Mouse (Mus musculus) right cerebral cortex, postnatal 36 days (tissue): ENCODE measurements at regions not wholly inside any gene's neighbourhood (a gene's known extent, or its start where the extent isn't known, plus 50 kb on each side); places are given as distances from the start of the nearest gene placed in this dataset.

Source experiments
- DNase-seq, 2 experiments: peaks; one replicate each; pipeline ENCODE4 v3.0.0; 2022; ENCODE audit warnings: low spot score in 2 of 2, mixed read lengths in 1 of 2

DNA sequence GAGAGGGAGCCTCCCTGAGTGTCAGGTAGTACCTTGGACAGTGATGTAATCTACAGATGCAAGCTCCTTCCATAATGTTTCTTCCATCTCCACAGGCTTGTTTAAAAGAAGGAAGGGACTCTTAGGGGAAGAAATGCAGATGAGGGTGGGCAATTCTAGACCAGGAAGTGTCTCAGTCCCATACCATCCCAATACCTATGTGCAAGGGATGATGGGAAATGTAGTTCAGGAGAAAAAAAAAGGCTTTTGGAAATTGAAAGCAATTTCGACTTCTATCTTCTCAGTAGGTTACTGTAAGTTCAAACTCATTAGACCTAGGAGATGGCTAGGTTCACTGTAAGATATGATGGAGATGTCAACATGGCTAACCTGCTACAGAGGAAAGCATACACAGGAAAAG lies 68.3 kb downstream of the Cd83 start:
- no peak for DNase-seq

DNA sequence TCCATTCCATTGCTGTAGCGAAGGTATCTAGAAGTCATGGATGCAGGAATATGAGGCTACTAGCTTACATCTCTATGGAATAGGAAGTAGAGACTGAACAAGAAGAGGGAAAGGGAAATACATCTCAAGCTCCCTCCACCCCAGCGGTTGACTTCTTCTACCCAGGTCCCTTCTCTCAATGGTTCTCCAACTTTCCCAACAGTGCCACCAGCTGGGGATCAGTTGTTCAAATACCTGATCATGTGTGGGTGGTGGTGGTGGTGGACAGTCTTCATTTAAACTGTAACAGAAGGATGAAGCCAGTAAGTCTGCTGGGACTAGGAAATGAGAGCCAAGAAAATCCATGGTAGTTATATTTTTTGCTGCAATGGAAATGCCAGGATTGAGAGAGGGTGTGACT lies 70.4 kb downstream of the Cd83 start:
- no peak for DNase-seq

DNA sequence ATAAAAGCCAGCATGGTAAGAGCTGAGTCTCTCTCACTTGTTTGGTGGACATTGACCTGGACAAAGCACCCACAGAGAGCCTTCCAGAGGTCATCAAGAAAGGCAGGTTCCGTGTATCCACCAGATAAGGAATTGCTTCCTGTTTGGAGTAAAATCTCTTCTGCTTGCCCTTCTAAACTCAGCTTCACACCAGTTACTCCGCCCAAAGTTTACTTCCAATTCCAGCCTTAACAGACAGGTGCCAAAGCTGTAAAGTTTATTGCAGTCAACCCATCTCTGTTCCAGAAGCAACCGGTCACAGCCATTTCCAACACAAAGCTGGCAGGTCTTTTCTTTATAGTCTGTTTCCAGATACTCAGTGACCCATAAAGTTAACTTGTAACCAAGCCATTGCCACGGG lies 76.4 kb downstream of the Cd83 start:
- DNase-seq = no peak

DNA sequence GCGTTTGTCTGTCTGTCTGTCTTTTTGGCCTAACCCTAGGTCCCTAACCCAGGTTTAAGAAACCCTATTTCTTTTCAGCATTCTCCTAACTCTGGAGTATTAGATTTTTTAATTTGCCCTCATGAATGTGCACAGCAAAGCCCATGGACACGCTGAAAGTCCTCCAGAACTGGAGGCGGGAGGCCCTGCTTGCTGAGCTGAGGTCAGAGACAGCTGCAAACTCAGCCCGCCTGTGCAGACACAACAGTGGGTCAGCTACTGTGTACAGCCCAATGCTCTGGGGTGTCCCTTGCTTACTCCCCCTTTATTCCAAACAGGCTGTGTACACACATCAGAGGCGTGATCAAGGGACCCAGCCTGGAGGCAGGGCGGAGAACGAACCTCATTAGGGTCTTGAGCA lies 76.8 kb downstream of the Cd83 start:
- DNase-seq = no peak

DNA sequence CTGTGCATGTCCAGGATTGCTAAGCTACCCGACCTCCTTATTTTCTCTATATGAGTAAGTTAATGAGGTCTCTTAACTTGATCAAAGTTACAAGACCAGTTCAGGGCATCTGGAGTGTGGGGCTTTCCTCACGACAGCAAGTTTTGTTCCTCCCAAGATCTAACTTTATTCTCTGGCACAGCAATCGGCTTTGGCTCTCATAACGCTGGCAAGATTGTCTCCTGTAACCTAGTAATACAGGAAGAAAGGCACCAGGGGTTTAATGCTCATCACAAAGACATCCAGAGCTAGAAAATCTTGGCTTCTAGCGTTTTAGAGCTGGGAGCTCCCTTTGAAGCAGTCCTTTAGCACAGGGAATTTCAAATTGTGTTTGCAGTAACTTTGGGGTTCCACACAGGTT lies 77.5 kb downstream of the Cd83 start:
- no peak for DNase-seq

DNA sequence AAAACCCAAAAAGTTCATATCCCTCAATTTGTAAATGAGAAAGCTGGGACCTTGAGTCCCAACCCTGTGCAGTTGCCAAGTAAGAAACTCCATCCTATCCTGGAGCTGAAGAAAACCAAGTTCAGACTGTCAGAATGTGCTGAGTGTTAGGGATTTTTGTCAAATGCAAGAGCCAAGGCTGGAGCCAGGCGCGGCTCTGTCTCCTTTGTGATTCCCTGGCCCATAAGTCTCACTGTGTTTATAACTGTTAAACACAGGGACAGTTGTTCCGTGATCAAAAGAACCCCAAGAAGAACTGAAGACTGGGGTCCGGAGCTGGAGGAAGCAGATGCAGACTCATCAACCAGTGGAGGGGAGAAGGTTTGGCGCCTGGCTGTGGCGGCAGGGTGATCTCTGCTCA lies 78.0 kb downstream of the Cd83 start:
- no peak for DNase-seq

DNA sequence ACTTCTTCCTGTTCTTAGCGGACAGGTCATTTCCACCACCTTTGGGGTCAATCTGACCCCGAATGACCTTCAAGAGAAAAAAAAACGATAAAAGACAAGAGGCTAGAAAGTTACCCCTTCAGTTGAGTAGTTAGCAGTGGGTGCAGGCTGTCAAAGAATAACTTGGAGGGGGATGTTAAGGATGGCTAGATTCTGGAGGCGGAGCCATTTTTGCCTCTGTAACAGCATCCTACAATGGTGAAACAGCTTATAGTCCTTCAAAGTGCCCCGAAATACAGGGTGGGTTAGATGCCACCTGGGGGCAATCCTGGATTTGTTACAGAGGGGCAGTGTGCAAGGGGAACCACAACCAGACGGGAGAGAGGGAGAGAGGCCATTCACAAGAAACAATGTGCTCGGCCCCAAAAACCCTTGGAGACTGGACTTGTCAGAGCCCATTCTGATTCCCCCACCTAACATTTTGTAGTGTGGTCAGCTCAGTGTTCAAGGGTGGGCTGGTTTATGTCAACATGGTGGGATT lies 79.1 kb downstream of the Cd83 start:
- DNase-seq = no peak

DNA sequence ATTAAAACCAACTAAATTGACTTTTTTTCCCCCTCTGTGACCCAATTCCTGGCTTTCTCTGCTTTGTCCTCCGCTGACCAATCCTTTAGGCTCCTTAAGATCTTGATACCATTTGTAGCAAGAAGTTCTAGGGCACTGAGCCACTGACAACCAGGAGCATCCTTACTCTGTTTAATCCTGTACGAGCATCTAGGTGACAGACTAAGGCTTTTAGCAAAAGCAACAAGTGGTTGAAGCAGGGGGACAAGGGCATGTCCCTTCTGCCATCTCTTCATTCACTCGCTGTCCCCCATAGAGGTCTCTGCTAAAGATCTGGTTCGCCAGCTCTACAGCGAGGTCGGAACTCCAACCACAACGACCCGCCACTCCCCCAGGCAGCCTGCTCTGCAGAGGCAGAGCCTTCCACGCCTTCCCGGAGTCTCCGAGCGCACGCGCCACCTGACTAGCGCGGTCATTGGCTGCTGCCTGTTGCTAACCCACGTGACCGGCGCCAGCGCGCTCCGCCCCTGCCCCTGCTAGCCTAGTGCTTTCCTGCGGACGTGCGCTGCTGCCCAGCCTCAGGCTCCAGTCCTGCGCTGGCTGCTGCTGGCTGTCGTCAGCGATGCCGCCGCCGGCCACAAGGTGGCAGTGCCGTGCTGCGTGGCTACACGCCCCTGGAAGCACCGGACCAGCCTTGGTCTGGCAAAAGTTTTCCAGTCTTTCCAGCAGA lies 79.7 kb downstream of the Cd83 start:
- peak; percentile 96 for DNase-seq

DNA sequence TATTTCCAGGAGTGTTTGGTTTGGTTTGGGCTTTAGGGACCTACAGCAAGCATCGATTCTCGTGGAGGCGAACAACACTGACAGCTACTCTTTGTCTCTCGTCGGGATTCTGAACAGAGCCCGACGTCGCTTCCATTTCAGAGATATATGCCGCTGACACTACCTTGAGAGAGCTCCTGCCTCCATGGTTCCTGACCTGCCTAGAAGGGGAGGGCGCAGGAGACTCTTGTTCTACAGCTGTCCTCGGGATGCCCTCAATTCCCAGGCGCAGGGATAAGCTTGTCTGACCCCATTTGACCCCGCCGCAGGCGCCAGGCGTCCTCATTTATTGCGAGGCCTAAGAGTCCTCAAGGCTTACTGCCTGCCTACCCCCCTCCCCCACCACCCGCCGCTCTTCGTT lies 80.5 kb downstream of the Cd83 start:
- DNase-seq = no peak

DNA sequence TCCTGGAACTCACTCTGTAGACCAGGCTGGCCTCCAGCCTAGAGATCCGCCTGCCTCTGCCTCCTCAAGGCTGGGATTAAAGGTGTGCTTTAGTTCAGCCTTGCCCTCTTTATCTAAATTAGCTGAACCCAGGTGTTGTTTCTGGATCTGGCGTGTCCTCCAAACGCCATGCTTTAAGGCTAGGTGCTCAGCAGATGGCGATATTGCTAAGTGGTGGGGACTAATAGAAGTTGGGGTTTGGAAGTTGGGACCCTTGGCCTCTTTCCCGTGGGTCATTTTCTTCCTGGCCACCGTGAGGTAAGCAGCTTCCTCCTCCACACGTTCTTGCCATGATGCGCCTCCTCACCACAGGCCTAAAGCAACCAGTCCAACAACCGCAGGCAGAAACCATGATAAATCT lies 91.3 kb downstream of the Cd83 start:
- DNase-seq = no peak

DNA sequence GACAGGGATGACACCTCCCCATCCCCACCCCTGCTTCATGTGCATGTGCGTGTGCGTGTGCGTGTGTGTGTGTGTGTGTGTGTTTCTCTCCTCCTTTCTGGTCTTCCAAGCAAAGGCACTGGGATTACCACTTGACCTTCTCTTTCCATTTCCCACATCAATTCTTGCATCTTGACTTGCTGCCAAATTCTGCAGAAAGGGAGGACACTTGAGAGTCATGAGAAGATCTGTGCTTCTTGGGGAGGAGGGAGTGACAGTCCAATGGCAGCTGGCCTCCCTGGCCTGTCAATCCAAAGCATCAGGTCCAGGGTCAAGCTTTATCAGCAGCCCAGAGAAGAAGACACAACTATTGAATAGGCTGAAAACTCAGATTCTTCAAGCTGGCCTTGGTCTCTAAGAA lies 102.7 kb downstream of the Cd83 start:
- no peak for DNase-seq

DNA sequence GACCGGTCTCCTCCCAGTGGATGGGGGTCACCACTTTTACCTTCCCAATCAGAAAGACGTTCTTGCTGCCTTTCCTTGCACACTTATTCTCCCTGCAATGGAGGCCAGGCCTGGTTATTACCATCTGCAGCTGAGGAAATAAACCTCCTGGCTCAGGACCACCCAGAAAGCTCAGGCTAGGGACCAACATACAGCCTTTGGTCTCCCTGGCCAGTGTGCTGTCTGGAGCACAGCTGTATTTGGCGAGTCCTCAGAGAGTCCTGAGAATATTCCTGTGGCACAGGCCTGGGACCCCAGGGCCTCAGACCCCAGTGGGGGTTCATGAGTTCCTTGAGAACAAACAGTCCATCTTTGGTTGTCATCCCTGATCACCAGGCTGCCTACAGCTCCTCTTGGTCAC lies 107.4 kb downstream of the Cd83 start:
- DNase-seq = no peak

DNA sequence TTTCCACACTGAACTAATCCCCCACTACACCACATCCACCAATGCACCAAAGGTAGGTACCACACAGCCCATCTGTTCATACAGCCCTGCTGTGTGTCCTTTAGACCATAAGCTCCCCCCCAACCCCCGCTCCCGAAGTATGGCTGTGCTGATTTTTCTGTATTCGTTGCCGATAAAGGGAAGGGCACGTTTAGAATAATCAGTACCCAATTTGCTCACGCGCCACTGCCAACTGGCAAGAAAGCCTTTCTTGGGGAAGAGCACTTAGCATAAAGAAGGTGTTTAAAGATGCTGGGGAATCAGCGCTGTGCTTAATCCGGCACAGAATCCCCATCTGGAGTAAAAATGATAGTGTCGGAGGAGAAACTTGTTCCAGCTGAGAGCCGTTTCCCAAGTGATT lies 111.4 kb downstream of the Cd83 start:
- no peak for DNase-seq

DNA sequence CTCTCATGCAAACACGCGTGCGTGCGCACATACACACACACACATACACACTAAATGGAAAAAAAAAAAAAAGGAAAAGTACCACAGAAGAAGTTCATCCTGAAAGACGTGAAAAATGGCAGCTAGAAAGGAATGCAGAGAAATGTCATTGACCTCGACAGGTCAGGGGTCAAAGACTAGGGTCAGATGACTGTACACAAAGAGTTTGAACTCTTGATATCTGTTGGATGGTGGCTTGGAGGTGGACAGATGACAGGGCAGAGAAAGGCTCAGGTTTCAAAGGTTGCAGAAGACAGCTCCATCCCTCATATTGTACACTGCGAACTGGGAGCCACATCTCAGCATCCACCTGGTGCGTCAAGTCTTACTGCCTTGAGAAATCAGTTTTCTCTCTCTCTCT lies 112.5 kb downstream of the Cd83 start:
- no peak for DNase-seq

DNA sequence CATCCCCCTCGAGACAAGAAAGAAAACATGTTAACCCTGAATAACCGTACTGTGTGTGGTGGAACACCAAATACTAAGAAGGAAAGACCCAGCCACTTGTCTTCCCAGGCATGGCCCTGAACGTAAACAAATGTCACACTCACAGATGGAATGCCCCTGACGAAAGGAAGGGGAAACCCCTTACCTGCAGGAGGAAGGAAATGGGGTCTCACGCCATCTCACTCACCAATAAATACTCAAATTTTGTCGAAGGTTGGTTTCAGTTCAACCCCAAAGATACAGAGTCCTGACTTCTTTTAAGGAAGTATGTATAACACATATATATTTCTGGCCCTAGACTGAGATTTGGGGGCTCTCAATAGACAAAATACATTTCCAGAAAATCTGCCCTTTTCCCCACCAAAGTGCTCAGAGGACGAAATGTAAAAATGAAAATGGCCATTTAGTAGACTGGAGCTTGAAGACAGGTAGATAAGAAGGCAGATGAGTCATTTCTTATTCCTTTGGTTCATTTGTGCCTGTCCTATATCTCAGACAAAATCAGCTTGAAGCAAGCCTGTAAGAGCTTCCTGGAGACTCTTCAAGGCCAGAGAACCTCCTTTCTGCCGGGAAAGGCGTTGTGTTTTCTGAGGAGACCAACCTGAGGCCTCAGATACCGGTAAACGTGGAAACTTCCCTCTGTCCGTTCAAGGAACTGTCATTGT lies 114.1 kb downstream of the Cd83 start:
- no peak for DNase-seq

DNA sequence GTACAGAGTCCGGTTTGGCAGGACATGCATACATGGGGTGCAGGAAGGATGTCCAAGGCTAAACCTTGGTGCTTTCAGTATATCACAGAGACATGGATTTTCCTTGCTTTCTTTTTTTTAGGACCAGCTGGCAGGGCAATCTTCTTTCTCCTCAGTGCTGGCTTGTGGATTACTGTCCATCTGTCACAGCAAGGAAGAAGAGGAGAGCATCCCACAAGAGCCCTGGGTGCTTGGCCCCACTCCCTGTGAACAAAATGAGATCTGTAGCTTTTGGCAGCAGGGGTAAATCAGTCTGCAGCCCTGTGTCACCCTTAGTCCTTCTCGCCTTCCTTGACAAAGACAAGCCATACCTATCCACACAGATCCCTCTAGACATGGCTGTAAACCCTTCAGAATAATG lies 115.5 kb downstream of the Cd83 start:
- no peak for DNase-seq

DNA sequence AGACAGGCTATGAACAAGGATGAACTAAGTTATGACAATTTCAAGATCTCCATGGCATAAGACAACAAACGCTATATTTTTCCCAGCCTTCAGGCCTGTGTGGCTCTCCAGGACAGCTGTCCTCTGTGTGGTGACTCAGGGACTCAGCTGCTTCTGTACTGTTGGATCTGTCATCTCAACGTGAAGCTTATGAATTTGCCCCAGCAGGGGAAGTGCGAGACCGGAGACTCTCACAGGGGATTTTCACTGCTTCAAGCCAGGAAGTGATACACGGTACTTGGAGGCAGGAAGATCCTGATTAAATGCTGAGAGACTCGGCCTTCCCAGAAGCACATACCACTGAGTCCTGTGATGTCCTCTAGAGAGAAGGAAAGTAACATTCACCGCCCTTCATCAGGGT lies 116.2 kb downstream of the Cd83 start:
- DNase-seq = no peak

DNA sequence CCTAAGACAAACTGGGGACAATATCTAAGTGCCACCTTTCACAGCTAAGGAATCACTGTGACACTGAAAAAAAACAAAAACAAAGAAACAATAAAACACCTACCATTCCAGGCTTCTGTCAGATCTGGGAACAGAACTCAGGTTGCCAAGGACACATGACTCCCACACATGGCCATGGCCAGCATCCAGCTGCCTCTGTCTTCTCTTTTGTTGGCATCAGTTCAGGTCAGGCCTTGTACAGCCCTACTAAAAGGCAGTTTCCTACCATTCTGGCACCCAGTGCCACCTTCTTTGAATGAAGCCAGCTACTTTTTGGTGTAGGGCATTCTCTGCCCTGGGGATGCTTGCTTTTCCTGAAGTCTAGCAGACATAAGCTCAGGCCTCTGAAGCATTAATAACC lies 118.8 kb downstream of the Cd83 start:
- no peak for DNase-seq

DNA sequence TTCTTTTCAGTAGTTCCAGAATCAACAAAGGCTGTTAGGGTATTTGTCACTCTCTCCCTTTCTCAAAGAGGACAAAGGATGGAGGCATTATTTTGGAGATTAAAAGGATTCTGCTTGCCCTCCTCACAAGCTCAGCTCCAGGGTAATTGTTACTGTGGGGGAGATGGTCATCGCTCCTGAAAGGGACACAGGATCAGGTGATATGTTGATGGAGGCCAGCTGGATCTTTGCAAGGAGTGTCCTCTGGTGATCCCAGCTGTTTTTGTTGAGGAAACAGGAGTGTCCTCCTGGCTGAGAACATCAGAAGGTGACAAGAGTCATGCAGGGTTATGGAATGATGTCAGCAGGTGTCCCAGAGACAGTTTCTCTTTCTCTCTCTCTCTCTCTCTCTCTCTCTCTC lies 119.7 kb downstream of the Cd83 start:
- no peak for DNase-seq

DNA sequence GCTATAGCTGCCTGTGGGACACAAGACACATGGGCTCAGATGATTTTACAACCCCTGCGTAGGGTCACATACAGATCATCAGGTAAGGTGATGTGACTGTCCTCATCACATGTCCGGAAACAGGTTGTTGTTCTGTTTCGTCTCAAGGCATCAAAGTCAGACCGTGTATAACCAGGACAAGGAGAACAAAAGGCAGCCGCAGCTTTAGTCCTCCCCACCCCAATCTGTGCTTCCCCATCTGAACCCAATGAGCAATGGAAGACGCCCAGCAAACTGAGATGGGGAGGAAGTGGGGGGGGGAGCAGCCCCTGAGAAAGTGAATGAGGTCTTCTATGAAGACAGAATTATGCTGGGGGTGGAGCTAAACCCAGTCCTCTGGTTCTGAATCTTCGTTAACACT lies 121.7 kb downstream of the Cd83 start:
- no peak for DNase-seq

DNA sequence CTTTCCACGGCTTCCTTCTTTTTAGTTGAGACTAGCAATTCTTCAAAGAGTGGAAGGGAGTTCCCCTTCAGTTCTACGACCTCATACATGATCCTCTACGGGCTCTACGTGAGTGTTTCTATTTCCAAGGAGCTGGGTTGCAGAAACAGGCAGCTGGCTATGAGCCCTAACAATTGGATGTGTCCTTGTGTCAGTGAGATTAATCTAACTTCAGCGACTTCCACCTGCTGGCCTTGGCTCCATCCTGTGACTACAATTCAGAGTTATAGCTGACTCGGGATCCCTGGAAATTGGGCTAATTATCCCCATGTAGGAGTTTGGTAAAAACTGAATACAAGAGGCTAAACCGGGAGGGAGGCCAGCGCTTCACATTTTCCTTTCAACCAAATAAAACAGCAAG lies 122.8 kb downstream of the Cd83 start:
- no peak for DNase-seq

DNA sequence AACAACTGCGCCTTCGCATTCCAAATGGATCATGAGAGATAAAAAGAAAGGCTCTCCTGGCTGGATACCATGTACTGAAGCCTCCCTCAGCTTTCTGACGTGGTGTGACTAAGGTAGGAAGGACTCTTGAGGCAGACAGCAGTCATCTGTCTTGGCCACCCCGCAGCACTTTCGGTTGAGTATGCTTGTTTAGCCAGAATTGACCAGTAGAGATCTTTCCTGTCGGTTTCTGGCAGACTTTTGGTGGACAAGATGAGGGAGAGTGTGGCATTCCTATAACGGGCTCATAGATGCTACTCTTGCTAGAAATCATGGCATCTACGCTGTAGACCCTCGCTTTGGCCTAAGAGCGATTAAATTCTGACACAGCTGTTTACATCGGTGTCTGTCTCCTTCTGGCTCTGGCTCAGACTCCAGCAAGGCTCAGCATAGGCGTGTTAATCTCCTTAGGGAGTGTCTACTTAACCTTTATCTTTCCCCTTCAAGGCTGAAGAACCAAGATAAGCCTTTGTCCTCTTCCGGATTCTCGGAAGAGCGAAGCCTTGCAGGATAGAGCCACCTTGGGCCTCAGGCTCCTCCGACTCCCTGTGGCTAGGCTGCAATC lies 123.6 kb downstream of the Cd83 start:
- no peak for DNase-seq

DNA sequence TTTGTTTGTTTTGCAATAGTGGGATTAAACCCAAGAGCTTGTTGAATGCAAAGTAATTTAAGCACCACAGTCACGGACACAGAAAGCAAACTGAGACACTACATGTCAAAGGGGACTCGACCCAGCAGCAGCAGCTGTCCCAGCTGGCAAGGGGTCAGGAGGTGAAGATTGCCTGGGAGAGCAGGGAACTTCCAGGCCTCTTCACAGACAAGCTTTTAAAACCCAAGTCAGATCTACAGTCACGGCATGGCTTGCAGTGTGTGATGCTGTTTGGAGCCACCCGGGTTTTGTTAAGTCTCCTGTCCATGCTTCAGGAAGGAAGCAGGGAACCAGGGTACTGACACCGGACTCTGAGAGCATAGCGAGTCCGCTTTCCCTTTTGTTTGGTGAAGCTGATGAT lies 125.4 kb downstream of the Cd83 start:
- DNase-seq = no peak
